Mouse (Mus musculus): ENCODE data around the gene Abcg5.

The Abcg5 gene

GRCm38 (mm10) chr17:84611500-84611899 is 71.3 kb downstream of the Abcg5 start:
- no peak for DNase-seq (ENCODE audit: low spot score)

- no peak for DNase-seq (ENCODE audit: low spot score)
Observed at GRCm38 (mm10) chr17:84608606-84609005, 74.2 kb downstream of the Abcg5 start.
